Mouse (Mus musculus): ENCODE results near the gene Smlr1.

Smlr1 gene

GRCm38 (mm10) chr10:25535891-25536331 lies at the start of gene Smlr1:
TSS of gene Smlr1 (minus strand) at chr10:25536267.
- no peak for DNase-seq (ENCODE audit: extremely low spot score, low read depth, low spot score)

- no peak for DNase-seq (ENCODE audit: extremely low spot score, low read depth, low spot score)
Measured at GRCm38 (mm10) chr10:25584899-25585298, 48.8 kb upstream of the Smlr1 start.

- DNase-seq (ENCODE audit: extremely low spot score, low read depth, low spot score): no peak
Measured at GRCm38 (mm10) chr10:25580066-25580465, 44.0 kb upstream of the Smlr1 start.

- DNase-seq (ENCODE audit: extremely low spot score, low read depth, low spot score): no peak
Measured at GRCm38 (mm10) chr10:25571319-25572240, 35.5 kb upstream of the Smlr1 start.

GRCm38 (mm10) chr10:25552936-25553335 lies 16.9 kb upstream of the Smlr1 start:
- DNase-seq (ENCODE audit: extremely low spot score, low read depth, low spot score): no peak

GRCm38 (mm10) chr10:25541097-25541496 lies 5.0 kb upstream of the Smlr1 start:
- no peak for DNase-seq (ENCODE audit: extremely low spot score, low read depth, low spot score)

- no peak for DNase-seq (ENCODE audit: extremely low spot score, low read depth, low spot score)
Measured at GRCm38 (mm10) chr10:25539771-25540168, 3.7 kb upstream of the Smlr1 start.

GRCm38 (mm10) chr10:25539146-25539770 lies 3.2 kb upstream of the Smlr1 start:
- DNase-seq (ENCODE audit: extremely low spot score, low read depth, low spot score): no peak

GRCm38 (mm10) chr10:25538738-25539137 lies 2.7 kb upstream of the Smlr1 start:
- no peak for DNase-seq (ENCODE audit: extremely low spot score, low read depth, low spot score)

GRCm38 (mm10) chr10:25536621-25537020 lies 554 bp upstream of the Smlr1 start:
- no peak for DNase-seq (ENCODE audit: extremely low spot score, low read depth, low spot score)

- no peak for DNase-seq (ENCODE audit: extremely low spot score, low read depth, low spot score)
Measured at GRCm38 (mm10) chr10:25534467-25534866, 1.6 kb downstream of the Smlr1 start.

GRCm38 (mm10) chr10:25533513-25534246 lies 2.4 kb downstream of the Smlr1 start:
- DNase-seq (ENCODE audit: extremely low spot score, low read depth, low spot score): no peak

GRCm38 (mm10) chr10:25533105-25533504 lies 3.0 kb downstream of the Smlr1 start:
- DNase-seq (ENCODE audit: extremely low spot score, low read depth, low spot score): no peak

GRCm38 (mm10) chr10:25531335-25531734 lies 4.7 kb downstream of the Smlr1 start:
- DNase-seq (ENCODE audit: extremely low spot score, low read depth, low spot score): no peak

GRCm38 (mm10) chr10:25527126-25527525 lies 8.9 kb downstream of the Smlr1 start:
- DNase-seq (ENCODE audit: extremely low spot score, low read depth, low spot score): no peak

GRCm38 (mm10) chr10:25526622-25527021 lies 9.4 kb downstream of the Smlr1 start:
- DNase-seq (ENCODE audit: extremely low spot score, low read depth, low spot score): no peak

- DNase-seq (ENCODE audit: extremely low spot score, low read depth, low spot score): no peak
Measured at GRCm38 (mm10) chr10:25526156-25526555, 9.9 kb downstream of the Smlr1 start.

GRCm38 (mm10) chr10:25523727-25524126 lies 12.3 kb downstream of the Smlr1 start:
- no peak for DNase-seq (ENCODE audit: extremely low spot score, low read depth, low spot score)

- no peak for DNase-seq (ENCODE audit: extremely low spot score, low read depth, low spot score)
Measured at GRCm38 (mm10) chr10:25520428-25520827, 15.6 kb downstream of the Smlr1 start.

GRCm38 (mm10) chr10:25519954-25520353 lies 16.1 kb downstream of the Smlr1 start:
- no peak for DNase-seq (ENCODE audit: extremely low spot score, low read depth, low spot score)

- no peak for DNase-seq (ENCODE audit: extremely low spot score, low read depth, low spot score)
Measured at GRCm38 (mm10) chr10:25513821-25514220, 22.2 kb downstream of the Smlr1 start.
